Mouse (Mus musculus) midbrain, embryonic 14.5 days (tissue): ENCODE measurements around the gene Rnf169. TPM values are rescaled to one million over a fixed set of nuclear protein-coding genes. Genes with fewer than 3 reads are reported as not detected.
"Not testable (repeated sequence)": the region's sequence is repeated elsewhere in the genome, so short reads cannot be mapped to it uniquely, and the experiment has no call there.

ENCODE experiments used
- ATAC-seq: fragments of 200-750 bp; cut with Nextera tagmentation; 2 replicates; pipeline ENCODE4 v1.8.0; 2017; ENCODE audit warnings: moderate number of reproducible peaks, moderate library complexity; ENCODE audit not compliant: low FRiP score, low TSS enrichment
- DNase-seq: peaks from one replicate; pipeline ENCODE4 v3.0.0-alpha.2; 2015
- H3K27ac ChIP-seq: fragments of 300-500 bp; sonication (generic); replicated peaks from 2 replicates; pipeline ENCODE4 v1.5.1; 2014; ENCODE audit warnings: mild to moderate bottlenecking, low read depth, low read length, moderate library complexity
- H3K27me3 ChIP-seq: fragments of 300-500 bp; sonication (generic); 2 replicates; pipeline ENCODE4 v1.6.1; 2014; ENCODE audit warnings: low read length, control low read depth, mixed read lengths; ENCODE audit not compliant: control insufficient read depth, insufficient read depth
- H3K36me3 ChIP-seq: fragments of 300-500 bp; sonication (generic); 2 replicates; pipeline ENCODE4 v1.6.1; 2014; ENCODE audit warnings: low read length, control low read depth; ENCODE audit not compliant: control insufficient read depth, insufficient read depth
- H3K4me1 ChIP-seq: fragments of 300-500 bp; sonication (generic); 2 replicates; pipeline ENCODE4 v1.6.1; 2014; ENCODE audit warnings: mild to moderate bottlenecking, antibody characterized with exemption, low read length, control low read depth; ENCODE audit not compliant: control insufficient read depth, insufficient read depth
- H3K4me2 ChIP-seq: fragments of 300-500 bp; sonication (generic); 2 replicates; pipeline ENCODE4 v1.6.1; 2014; ENCODE audit warnings: mild to moderate bottlenecking, low read length, moderate library complexity
- H3K4me3 ChIP-seq: fragments of 300-500 bp; sonication (generic); replicated peaks from 2 replicates; pipeline ENCODE4 v1.5.1; 2014; ENCODE audit warnings: low read depth, low read length
- H3K9ac ChIP-seq: fragments of 300-500 bp; sonication (generic); replicated peaks from 2 replicates; pipeline ENCODE4 v1.6.1; 2014; ENCODE audit warnings: mild to moderate bottlenecking, low read length, moderate library complexity
- H3K9me3 ChIP-seq: fragments of 300-500 bp; sonication (generic); 2 replicates; pipeline ENCODE4 v1.6.1; 2016; ENCODE audit warnings: low read length, control low read depth, mixed read lengths; ENCODE audit not compliant: control insufficient read depth
- WGBS: fragments of 180-500 bp; shearing (Covaris S2); extraction: QIAGEN DNeasy Blood & Tissue Kit; methylation state at CpG from one replicate; pipeline ENCODE4 v1.1.7; 2014; 5-methylcytosine and 5-hydroxymethylcytosine counted together
- polyA plus RNA-seq: library from polyadenylated mRNA; unstranded; fragments of >200 nt; fragmentation: Nextera tagmentation; extraction: Ambion mirVana; gene quantifications from 2 replicates; pipeline ENCODE4 v1.2.1, GENCODE M21; 2014

Rnf169 gene
- polyA plus RNA-seq, 1 experiment from 2014 or later, result 6.4 TPM

DNA sequence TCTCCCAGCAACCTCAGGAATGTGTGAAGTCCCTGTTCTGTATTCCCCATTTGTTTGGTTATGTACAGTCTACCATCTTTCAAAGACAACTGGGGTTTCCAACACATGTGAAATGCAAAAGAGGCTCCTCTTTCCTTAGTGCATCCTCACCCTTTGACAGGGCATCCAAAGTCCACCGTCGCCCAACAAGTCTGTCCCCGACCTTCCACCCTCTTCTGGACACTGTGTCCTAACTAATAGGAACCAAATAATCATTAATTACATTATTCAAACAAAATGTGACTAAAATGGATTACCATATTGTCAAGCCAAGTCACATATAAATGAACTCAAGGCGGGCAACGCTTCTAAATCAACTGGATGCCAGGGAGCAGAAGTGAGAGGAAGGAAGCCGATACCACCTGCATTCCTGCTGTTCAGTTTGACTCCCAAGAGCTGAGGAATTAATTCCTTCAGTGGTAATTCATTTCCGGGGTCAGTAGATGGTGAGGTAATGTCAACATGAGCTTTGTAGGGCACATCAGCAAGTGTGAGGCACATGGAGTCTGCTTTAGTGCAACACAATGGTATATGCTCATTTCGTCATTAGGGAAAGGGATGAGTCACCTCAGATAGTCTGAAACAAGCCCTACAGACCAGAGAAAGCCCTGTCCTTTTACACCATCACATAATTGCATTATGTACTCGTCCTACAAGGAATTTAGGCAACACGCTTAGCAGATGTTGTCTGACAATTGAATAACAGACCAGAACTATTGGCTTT, 5.9 kb downstream of the Rnf169 start:
- Histone ChIP-seq H3K4me2 (no peak overlapping the region), H3K4me3 (no peak overlapping the region), H3K27me3 (no peaks in the 10 kb centered on the region), H3K36me3 (no peaks in the 10 kb centered on the region), H3K9ac (no peak overlapping the region), H3K4me1 (peaks cover 17% of the 10 kb centered on the region), H3K9me3 (no peaks in the 10 kb centered on the region), H3K27ac (no peak overlapping the region)
- DNase-seq (no peak), ATAC-seq (no peak)
- WGBS, result 81% methylated on average over 10 of the region's 10 CpGs

DNA sequence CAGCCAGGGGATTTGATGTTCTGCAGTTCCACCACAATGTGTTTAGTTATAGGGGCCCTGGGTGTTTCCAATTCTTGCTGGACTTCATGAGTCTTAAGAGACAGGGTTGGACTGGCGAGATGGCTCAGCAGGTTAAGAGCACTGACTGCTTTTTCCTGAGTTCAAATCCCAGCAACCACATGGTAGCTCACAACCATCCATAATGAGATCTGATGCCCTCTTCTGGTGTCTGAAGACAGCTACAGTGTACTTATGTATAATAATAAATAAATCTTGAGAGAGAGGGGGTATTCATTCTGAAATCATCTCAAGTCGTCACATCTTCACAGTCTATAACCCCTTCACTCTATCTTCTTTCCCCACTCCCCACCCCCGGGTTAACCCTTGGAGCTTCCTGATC, 7.3 kb downstream of the Rnf169 start:
- ATAC-seq, DNase-seq: not testable (repeated sequence)

DNA sequence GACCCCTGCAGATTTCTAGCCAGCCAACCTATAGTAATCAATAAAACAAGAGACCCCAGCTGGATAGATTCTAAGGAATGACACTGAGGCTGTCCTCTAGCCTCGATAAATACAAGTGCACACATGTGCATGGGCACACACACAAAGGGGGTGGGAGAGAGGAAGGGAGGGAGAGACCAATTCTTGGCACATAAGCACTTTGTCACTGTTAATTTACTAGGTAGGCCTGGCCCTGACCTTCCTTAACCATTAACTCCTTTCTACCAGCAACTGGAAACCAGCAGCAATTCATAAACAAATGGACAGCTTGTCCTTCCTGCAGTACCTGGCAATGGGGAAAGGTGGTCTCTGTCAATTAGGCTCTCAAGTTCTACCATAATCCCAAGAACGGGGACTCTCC, 8.3 kb downstream of the Rnf169 start:
- 68% methylated on average over 2 of the region's 2 CpGs for WGBS
- H3K27me3 ChIP-seq, result no peaks in the 10 kb centered on the region
- no peak overlapping the region for H3K9ac ChIP-seq
- H3K4me3 ChIP-seq, result no peak overlapping the region
- no peak for DNase-seq
- ATAC-seq, result no peak
- peaks cover 16% of the 10 kb centered on the region for H3K4me1 ChIP-seq
- no peaks in the 10 kb centered on the region for H3K36me3 ChIP-seq
- no peaks in the 10 kb centered on the region for H3K9me3 ChIP-seq
- no peak overlapping the region for H3K27ac ChIP-seq
- no peak overlapping the region for H3K4me2 ChIP-seq

More for the DNA sequence above, 7.3 kb downstream of the Rnf169 start:
- not testable (repeated sequence) for H3K9ac ChIP-seq, H3K9me3 ChIP-seq, H3K27me3 ChIP-seq, H3K36me3 ChIP-seq, H3K27ac ChIP-seq, H3K4me2 ChIP-seq, H3K4me3 ChIP-seq
- WGBS, result 83% methylated on average over 3 of the region's 3 CpGs
- peaks cover 15% of the 10 kb centered on the region for H3K4me1 ChIP-seq

DNA sequence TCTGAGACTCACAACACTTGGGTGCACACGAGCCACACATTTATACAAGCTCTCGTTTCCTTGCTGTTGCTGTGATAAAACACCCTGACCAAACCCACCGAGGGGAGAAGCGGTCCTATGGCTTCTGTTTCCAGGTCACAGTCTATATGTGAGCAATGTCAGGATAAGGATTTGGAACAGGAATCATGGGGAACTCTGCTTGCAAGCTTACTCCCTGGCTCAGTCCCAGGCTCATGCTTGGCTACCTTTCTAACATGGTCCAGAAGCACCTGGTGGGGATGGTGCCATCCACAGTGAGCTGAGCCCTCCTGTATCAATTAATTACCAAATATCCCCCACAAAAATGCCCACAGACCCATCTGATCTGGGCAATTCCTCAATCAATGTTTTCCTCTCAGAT, 11.1 kb downstream of the Rnf169 start:
- no peaks in the 10 kb centered on the region for H3K9me3 ChIP-seq
- no peak overlapping the region for H3K4me2 ChIP-seq
- H3K4me1 ChIP-seq, result peaks cover 38% of the 10 kb centered on the region
- no peak overlapping the region for H3K9ac ChIP-seq
- no peaks in the 10 kb centered on the region for H3K27me3 ChIP-seq
- WGBS, result 78% methylated on average over 4 of the region's 4 CpGs
- no peak for ATAC-seq
- H3K36me3 ChIP-seq, result no peaks in the 10 kb centered on the region
- no peak overlapping the region for H3K27ac ChIP-seq
- H3K4me3 ChIP-seq, result no peak overlapping the region
- DNase-seq, result no peak

DNA sequence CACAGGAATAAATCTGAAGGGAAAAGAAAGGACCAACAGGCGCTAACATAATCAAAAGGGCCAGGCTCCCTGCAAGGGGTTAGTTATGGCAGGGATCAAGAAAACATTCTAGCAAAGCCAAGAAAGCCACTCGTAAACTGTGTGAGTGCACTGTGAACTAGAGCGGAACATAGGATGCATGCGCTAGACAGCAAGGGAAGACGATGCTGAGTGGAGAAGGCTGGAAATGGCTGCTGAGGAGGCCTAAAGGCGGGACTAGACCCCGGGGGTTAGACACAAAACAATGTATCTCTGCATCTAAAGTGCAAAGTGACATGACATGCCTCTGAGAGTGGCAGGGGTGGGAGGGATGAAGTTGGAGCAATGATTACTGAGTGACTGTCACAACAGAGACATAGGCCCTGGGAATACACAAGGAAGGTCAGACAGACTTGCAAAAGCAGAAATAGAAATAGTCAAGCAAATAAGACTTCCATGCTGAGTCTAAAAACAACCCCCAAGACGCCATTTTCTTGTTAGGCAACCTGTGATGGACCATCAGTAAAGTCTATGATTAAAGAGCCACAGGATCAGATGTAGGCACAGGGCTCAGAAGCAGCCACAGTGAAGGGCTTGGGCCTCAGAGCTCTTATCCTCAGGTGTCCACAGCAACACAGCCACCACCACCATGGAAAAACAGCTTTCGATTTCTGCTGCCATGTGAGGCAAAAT, 14.1 kb downstream of the Rnf169 start:
- 27% methylated on average over 9 of the region's 9 CpGs for WGBS
- Histone ChIP-seq H3K36me3 (no peaks in the 10 kb centered on the region), H3K4me3 (no peak overlapping the region), H3K4me1 (peaks cover 35% of the 10 kb centered on the region), H3K27ac (peak overlapping the region; percentile 83), H3K4me2 (peak overlapping the region; percentile 41; the same call in 1 of the 2 replicates), H3K9me3 (no peaks in the 10 kb centered on the region), H3K27me3 (no peaks in the 10 kb centered on the region), H3K9ac (peak overlapping the region; percentile 27; the same call in 1 of the 2 replicates)
- DNase-seq, result peak; percentile 50
- no peak; the same call in 1 of the 2 replicates for ATAC-seq

DNA sequence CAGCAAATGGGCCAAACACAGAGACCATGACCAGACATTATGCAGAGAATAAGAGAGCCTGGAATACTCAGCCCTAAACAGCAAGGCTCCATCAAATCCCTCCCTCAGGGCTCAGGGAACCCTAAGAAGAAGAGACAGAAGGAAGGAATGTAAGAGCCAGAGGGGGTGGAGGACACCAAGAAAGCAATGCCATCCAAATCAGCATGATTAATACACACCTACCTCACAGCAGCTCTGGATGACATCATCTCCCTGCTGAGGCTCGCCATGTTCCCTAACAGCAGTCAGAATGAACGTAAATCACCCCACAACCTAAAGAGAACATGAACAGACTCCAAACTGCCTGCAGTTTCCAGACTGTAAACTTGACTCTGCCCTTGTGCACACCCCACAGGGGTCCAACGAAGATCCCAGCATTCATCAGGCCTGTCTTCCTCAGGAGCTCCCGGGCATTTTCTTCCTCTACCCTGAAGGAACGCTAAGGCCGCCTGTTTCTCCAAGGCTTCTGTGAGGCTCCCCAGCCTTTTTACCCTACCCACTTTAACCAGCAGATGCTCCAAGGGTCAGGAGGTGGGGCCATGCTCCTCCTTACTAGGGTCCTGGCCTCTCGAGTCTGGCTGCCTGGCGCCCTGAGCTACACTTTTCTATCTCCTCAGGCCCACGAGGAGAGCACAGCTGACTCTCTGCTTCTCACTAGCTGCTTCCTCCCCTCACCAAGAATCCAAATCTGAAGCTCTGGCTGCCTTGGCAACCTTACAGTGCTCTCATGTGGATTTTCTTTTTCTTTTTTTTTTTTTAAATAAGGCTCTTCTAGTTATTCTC, 15.0 kb downstream of the Rnf169 start:
- H3K4me3 ChIP-seq, result no peak overlapping the region
- ATAC-seq, result no peak
- peaks cover 35% of the 10 kb centered on the region for H3K4me1 ChIP-seq
- H3K27me3 ChIP-seq, result no peaks in the 10 kb centered on the region
- H3K4me2 ChIP-seq, result peak overlapping the region; percentile 41
- no peaks in the 10 kb centered on the region for H3K36me3 ChIP-seq
- H3K9ac ChIP-seq, result peak overlapping the region; percentile 10; the same call in 1 of the 2 replicates
- H3K27ac ChIP-seq, result peak overlapping the region; percentile 83
- peak; percentile 69 for DNase-seq
- WGBS, result 21% methylated on average over 9 of the region's 9 CpGs
- H3K9me3 ChIP-seq, result no peaks in the 10 kb centered on the region

DNA sequence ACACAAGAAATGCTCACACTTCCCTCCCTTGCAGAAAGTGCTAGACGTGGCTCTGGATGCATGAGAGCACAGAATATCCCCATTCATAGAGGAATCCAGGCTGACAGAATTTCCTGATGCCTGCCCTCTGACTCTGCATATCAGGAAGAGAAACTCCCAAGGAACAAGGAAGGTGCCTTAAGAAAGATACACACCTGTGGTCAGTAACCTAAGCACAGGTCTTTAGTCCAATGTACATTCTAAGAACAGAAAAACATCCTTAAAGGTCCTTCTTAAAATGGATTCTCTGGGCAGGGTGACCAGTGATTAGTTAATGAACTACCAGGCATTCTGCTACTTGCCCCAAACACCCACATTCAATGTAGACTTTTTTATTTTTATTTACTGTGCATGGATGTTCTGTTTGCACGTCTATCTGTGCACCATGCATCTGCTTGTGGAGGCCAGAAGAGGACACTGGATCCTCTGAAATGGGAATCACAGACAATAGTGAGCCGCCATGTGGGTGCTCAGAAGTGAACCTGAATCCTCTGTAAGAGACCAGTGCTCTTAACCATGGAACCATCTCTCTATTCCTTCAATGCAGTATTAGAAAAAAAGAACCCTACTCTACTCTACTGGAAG, 16.9 kb downstream of the Rnf169 start:
- H3K4me2 ChIP-seq, result no peak overlapping the region
- H3K27ac ChIP-seq, result no peak overlapping the region
- peaks cover 33% of the 10 kb centered on the region for H3K4me1 ChIP-seq
- no peaks in the 10 kb centered on the region for H3K36me3 ChIP-seq
- 90% methylated on average over 3 of the region's 3 CpGs for WGBS
- no peaks in the 10 kb centered on the region for H3K9me3 ChIP-seq
- no peak overlapping the region for H3K9ac ChIP-seq
- DNase-seq (no peak), ATAC-seq (no peak)
- no peak overlapping the region for H3K4me3 ChIP-seq
- no peaks in the 10 kb centered on the region for H3K27me3 ChIP-seq

DNA sequence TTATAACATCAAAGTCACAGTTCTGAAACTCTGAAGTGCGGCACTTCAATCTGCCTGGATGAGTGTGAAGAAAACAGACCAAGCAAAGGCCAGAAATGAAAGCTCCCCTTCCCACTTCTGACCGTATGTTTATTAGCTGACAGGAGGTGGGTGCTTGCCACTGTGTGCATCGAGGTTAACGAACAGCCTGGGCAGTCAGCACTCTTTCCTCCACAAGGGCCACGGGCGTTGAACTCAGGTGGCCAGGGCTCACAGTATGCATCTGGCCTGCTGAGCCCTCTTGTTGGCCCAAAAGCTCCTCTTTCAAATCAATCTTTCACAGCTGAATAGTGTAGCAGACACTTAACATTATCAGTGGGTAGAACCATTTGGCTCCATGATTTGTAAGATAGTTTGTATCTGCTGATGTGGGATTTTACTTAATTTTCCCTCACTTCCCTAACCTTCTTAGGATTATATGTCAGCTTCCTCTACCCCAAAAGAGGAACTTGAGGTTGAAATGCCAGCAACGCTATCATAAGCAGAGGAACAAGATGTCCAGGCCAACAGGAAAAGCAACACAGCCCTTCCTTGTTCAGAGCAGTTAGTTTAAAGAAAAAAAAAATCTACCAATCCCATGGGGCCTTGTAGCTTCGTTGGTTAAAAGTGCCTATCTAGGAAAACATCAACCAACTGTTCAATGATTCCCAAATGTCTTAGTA, 17.6 kb downstream of the Rnf169 start:
- Histone ChIP-seq H3K4me2 (no peak overlapping the region), H3K4me3 (no peak overlapping the region), H3K27ac (no peak overlapping the region), H3K9ac (no peak overlapping the region), H3K9me3 (no peaks in the 10 kb centered on the region), H3K4me1 (peaks cover 29% of the 10 kb centered on the region), H3K27me3 (no peaks in the 10 kb centered on the region), H3K36me3 (no peaks in the 10 kb centered on the region)
- 81% methylated on average over 8 of the region's 8 CpGs for WGBS
- ATAC-seq (no peak), DNase-seq (no peak)
